Mouse (Mus musculus) v-Abl transformed pro-B cells (cell line): ENCODE data around the gene Prdx6.

Source experiments
- in situ Hi-C, 2 experiments: fragments of 400-800 bp; cut with MboI; formaldehyde crosslinking; loops; one replicate each; pipeline ENCODE4 v1.15.1; 2025; ENCODE audit not compliant: unreplicated experiment in 2 of 2

The Prdx6 gene

GRCm38 (mm10) chr1:161251417-161252265 lies 622 bp upstream of the Prdx6 start:
- in situ Hi-C loops = no loop called here

GRCm38 (mm10) chr1:161250031-161250603 lies 902 bp downstream of the Prdx6 start:
- in situ Hi-C loops = no loop called here

GRCm38 (mm10) chr1:161249442-161249841 lies 1.6 kb downstream of the Prdx6 start:
- in situ Hi-C loops = loop anchor here (25.0 kb wide), 2 partner anchors 713 to 738 kb away; partner anchors contain the start of genes 4930558K02Rik (in 1 of the 2) and Pigc (in 1 of the 2)

- in situ Hi-C loops = loop anchor here (25.0 kb wide), 2 partner anchors 714 to 739 kb away; partner anchors contain the start of genes 4930558K02Rik (in 1 of the 2) and Pigc (in 1 of the 2)
Measured at GRCm38 (mm10) chr1:161248685-161249084, 2.3 kb downstream of the Prdx6 start.

- in situ Hi-C loops = loop anchor here (25.0 kb wide), 2 partner anchors 714 to 739 kb away; partner anchors contain the start of genes 4930558K02Rik (in 1 of the 2) and Pigc (in 1 of the 2)
Measured at GRCm38 (mm10) chr1:161247643-161248580, 3.1 kb downstream of the Prdx6 start.

GRCm38 (mm10) chr1:161247176-161247575 lies 3.8 kb downstream of the Prdx6 start:
- in situ Hi-C loops = loop anchor here (25.0 kb wide), 2 partner anchors 715 to 740 kb away; partner anchors contain the start of genes 4930558K02Rik (in 1 of the 2) and Pigc (in 1 of the 2)

- in situ Hi-C loops = loop anchor here (25.0 kb wide), 2 partner anchors 725 to 750 kb away; partner anchors contain the start of genes 4930558K02Rik (in 1 of the 2) and Pigc (in 1 of the 2)
Measured at GRCm38 (mm10) chr1:161237750-161238149, 13.3 kb downstream of the Prdx6 start.

GRCm38 (mm10) chr1:161237339-161237738 lies 13.7 kb downstream of the Prdx6 start:
- in situ Hi-C loops = loop anchor here (25.0 kb wide), 2 partner anchors 725 to 750 kb away; partner anchors contain the start of genes 4930558K02Rik (in 1 of the 2) and Pigc (in 1 of the 2)

GRCm38 (mm10) chr1:161233226-161233839 lies 17.7 kb downstream of the Prdx6 start:
- in situ Hi-C loops = loop anchor here (25.0 kb wide), 2 partner anchors 729 to 754 kb away; partner anchors contain the start of genes 4930558K02Rik (in 1 of the 2) and Pigc (in 1 of the 2)

- in situ Hi-C loops = loop anchor here (25.0 kb wide), 2 partner anchors 730 to 755 kb away; partner anchors contain the start of genes 4930558K02Rik (in 1 of the 2) and Pigc (in 1 of the 2)
Measured at GRCm38 (mm10) chr1:161232181-161232580, 18.8 kb downstream of the Prdx6 start.

GRCm38 (mm10) chr1:161224837-161225236 lies 26.2 kb downstream of the Prdx6 start:
- in situ Hi-C loops = loop anchor here (25.0 kb wide), 2 partner anchors 737 to 762 kb away; partner anchors contain the start of genes 4930558K02Rik (in 1 of the 2) and Pigc (in 1 of the 2)

GRCm38 (mm10) chr1:161219816-161220215 lies 31.2 kb downstream of the Prdx6 start:
- in situ Hi-C loops = loop anchor here (5.0 to 10.0 kb wide), 3 partner anchors 67 to 517 kb away; no protein-coding TSS in a partner anchor

- in situ Hi-C loops = loop anchor here (5.0 to 10.0 kb wide), 3 partner anchors 73 to 523 kb away; no protein-coding TSS in a partner anchor
Measured at GRCm38 (mm10) chr1:161214465-161214864, 36.6 kb downstream of the Prdx6 start.

GRCm38 (mm10) chr1:161199856-161200255 lies 51.2 kb downstream of the Prdx6 start:
- in situ Hi-C loops = loop anchor here (5.0 to 25.0 kb wide), 5 partner anchors 245 to 1013 kb away; partner anchors contain the start of gene Mrps14 (in 1 of the 2)

- in situ Hi-C loops = loop anchor here (5.0 to 25.0 kb wide), 4 partner anchors 242 to 1009 kb away; partner anchors contain the start of gene Mrps14 (in 1 of the 2)
Measured at GRCm38 (mm10) chr1:161196364-161196763, 54.7 kb downstream of the Prdx6 start.

GRCm38 (mm10) chr1:161195541-161196351 lies 55.3 kb downstream of the Prdx6 start:
- in situ Hi-C loops = loop anchor here (5.0 to 25.0 kb wide), 4 partner anchors 241 to 1008 kb away; partner anchors contain the start of gene Mrps14 (in 1 of the 2)

- in situ Hi-C loops = loop anchor here in 1 of 2 experiments (5.0 to 25.0 kb wide), 5 partner anchors 236 to 1003 kb away; partner anchors contain the start of gene Mrps14
Measured at GRCm38 (mm10) chr1:161190253-161190910, 60.6 kb downstream of the Prdx6 start.
